Mouse (Mus musculus): ENCODE results near the gene Cyp4a12a.
"Not testable (repeated sequence)": the region's sequence is repeated elsewhere in the genome, so short reads cannot be mapped to it uniquely, and the experiment has no call there.

The Cyp4a12a gene

GRCm38 (mm10) chr4:115298746-115299145 is at the start of gene Cyp4a12a:
TSS of gene Cyp4a12a (plus strand) at chr4:115299046.
- DNase-seq: not testable (repeated sequence)

- DNase-seq: not testable (repeated sequence)
These were observed 33.9 kb upstream of the Cyp4a12a start for GRCm38 (mm10) chr4:115264687-115265569.

- DNase-seq: not testable (repeated sequence)
These were observed 20.4 kb upstream of the Cyp4a12a start for GRCm38 (mm10) chr4:115278215-115278982.

- DNase-seq: no peak
These were observed 18.5 kb upstream of the Cyp4a12a start for GRCm38 (mm10) chr4:115280342-115280741.

- DNase-seq: not testable (repeated sequence)
These were observed 18.1 kb upstream of the Cyp4a12a start for GRCm38 (mm10) chr4:115280779-115281178.

- DNase-seq: not testable (repeated sequence)
These were observed 17.5 kb upstream of the Cyp4a12a start for GRCm38 (mm10) chr4:115281231-115281767.

GRCm38 (mm10) chr4:115325722-115326121 is 26.9 kb downstream of the Cyp4a12a start:
- DNase-seq: not testable (repeated sequence)

- not testable (repeated sequence) for DNase-seq
These were observed 66.8 kb downstream of the Cyp4a12a start for GRCm38 (mm10) chr4:115365624-115366023.

- DNase-seq: not testable (repeated sequence)
These were observed 69.2 kb downstream of the Cyp4a12a start for GRCm38 (mm10) chr4:115368067-115368466.

Data from cerebellum, adult 9-11 months (tissue).